Mouse (Mus musculus): ENCODE data around the gene Phyhd1. TPM values are rescaled to one million over a fixed set of nuclear protein-coding genes. Genes with fewer than 3 reads are reported as not detected.

The Phyhd1 gene
- polyA plus RNA-seq, 1 experiment from 2014 or later, result 7.3 TPM

DNA sequence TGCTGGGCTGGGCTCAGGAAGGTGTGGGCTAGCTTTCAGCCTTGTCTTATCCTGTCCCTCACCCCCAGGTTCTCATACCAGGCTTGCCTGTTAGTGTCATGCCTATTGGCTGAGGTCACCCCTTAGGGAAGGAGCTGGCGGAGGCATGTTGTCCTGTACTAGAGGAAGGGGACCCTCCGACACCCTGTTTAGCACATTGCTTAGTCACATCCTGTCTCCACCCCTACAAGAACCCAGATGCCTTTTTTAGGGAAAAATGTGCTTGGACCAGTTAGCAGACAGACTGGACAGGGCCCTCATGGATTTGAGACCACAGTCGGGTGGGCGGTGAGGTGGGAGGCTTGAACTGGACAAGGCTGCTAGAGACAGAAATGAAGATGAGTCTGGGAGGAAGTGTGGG lies 7.4 kb upstream of the Phyhd1 start:
- H3K27ac ChIP-seq, result no peak overlapping the region
- no peak overlapping the region for H3K9ac ChIP-seq
- H3K4me2 ChIP-seq, result no peak overlapping the region
- H3K4me1 ChIP-seq, result peaks cover 5% of the 10 kb centered on the region
- no peak for ATAC-seq (replicated peaks)
- peaks cover 55% of the 10 kb centered on the region for H3K36me3 ChIP-seq (replicated peaks)
- no peaks in the 10 kb centered on the region for H3K27me3 ChIP-seq (replicated peaks)
- H3K9me3 ChIP-seq, result no peaks in the 10 kb centered on the region
- H3K4me3 ChIP-seq, result no peak overlapping the region
- WGBS, result 93% methylated on average over 4 of the region's 4 CpGs

DNA sequence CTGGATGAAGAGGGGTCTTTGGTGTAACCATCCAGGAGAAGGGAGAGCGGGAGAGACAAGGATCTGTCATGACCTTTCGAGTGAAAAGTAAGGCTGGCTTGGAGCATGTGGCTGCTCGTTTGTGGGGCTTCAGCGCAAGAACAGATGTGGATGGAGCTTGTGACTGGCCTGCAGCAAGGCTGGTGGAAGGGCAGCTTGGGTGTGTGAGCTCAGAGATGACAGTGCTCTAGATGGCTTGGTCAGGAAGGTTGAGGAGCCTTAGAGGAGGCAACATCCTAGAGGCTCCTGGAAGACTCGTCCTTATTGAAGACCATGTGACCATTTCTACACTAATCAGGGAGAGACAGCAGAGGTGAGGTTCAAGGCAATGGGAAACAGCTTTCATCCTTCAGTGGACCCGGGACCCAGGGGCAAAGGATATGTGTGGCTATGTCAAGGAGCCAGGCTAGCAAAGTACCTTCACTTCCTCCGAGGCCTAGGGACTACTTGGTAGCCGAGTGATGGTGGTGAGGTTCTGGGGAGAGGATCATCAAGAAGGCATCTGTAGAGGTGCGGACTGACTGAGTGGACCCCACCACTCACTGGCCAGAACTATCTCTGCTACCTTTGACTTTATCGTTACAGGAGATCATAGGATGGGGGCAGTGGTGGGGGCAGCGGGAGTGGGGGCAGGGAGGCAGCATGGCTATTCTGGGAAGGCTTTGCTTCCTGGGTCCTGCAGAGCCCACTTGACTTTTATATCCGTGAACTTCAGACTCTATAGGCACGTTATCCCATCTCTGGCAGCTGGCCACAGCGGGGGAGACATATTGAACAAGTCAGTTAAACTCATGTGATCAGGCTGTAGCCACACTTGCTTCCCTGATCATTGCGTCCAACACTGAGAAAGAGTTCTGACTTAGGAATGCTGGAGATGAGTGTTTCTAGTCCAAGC lies 6.6 kb upstream of the Phyhd1 start:
- no peaks in the 10 kb centered on the region for H3K9me3 ChIP-seq
- no peak overlapping the region for H3K27ac ChIP-seq
- no peak overlapping the region for H3K4me3 ChIP-seq
- H3K9ac ChIP-seq, result no peak overlapping the region
- H3K4me1 ChIP-seq, result peaks cover 5% of the 10 kb centered on the region
- H3K4me2 ChIP-seq, result no peak overlapping the region
- no peak for ATAC-seq (replicated peaks)
- 89% methylated on average over 15 of the region's 15 CpGs for WGBS
- H3K27me3 ChIP-seq (replicated peaks), result no peaks in the 10 kb centered on the region
- peaks cover 63% of the 10 kb centered on the region for H3K36me3 ChIP-seq (replicated peaks)

DNA sequence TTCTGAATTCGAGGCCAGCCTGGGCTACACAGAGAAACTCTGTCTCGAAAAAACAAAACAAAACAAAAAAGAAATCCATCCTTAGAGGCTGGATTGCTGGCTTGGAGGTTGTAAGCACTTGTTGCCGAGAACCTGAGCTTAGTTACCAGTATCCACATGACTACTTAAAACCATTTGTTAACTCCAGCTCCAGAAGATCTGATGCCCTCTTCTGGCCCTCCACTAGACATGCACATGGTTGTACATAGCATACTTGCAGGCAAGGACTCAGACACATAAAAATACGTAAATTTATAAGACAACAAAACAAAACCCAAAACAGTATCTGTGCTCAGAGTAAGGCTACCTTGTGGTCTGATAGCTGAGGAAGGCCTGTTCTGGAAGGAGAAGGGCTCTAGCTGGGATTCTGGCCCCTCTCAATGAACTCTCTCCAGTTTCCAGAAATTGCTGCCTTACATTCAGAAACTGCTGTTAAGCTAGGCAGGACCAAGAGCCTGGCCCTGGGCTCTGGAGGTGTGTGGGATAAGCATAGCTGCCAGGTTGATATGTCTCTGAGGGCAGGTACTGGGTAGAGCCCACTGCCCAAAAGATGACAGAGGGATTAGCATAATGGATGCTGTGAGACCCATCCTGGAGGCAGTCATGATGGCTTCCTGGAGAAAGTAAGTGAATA lies 4.8 kb upstream of the Phyhd1 start:
- H3K36me3 ChIP-seq (replicated peaks), result peaks cover 53% of the 10 kb centered on the region
- 84% methylated on average over 4 of the region's 4 CpGs for WGBS
- H3K27me3 ChIP-seq (replicated peaks), result no peaks in the 10 kb centered on the region
- H3K4me1 ChIP-seq, result peaks cover 17% of the 10 kb centered on the region
- no peak overlapping the region for H3K9ac ChIP-seq
- no peak overlapping the region for H3K4me3 ChIP-seq
- H3K4me2 ChIP-seq, result no peak overlapping the region
- no peaks in the 10 kb centered on the region for H3K9me3 ChIP-seq
- H3K27ac ChIP-seq, result no peak overlapping the region
- ATAC-seq (replicated peaks), result no peak

DNA sequence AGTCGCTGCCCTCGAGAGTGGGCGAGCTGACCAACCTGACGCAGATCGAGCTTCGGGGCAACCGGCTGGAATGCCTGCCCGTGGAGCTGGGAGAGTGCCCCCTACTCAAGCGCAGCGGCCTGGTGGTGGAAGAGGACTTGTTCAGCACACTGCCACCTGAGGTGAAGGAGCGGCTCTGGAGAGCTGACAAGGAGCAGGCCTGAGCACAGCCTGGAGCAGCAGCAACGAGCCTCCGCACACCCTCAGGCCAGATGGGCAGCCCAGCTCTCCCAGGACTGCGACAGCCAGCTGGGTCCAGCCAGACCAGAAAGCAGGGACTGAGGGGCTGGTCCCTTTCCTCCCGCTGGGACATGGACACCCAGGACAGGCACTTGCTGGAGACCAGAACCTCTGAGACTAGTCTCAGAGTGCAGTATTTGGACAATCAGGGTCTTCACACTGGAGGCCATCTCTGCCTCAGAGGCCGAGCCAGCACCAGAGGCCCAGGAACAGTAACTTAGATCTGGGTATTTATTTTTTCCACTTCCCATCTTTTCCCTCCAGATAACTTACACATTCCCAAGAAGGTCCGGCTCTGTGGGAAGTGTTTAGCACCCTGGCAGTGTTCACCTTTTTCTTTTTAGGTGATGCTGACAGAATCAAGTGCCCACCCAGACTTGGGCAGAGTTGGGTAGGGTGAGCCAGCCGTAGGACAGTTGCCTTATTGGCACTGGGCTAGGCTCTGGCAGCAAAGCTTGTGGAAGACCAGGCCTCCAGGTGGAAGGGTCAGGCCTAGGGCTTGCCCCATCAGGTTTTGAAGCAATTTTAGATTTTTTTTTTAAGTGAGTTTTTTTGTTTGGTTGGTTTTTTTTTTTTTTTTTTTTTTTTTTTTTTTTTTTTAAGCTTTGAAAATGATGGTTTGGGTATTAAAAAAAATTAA lies 3.8 kb upstream of the Phyhd1 start:
- no peaks in the 10 kb centered on the region for H3K27me3 ChIP-seq (replicated peaks)
- no peak overlapping the region for H3K4me2 ChIP-seq
- no peak for ATAC-seq (replicated peaks)
- H3K4me3 ChIP-seq, result no peak overlapping the region
- no peak overlapping the region for H3K9ac ChIP-seq
- WGBS, result 90% methylated on average over 18 of the region's 18 CpGs
- peak overlapping the region; percentile 49; the same call in 1 of the 2 replicates for H3K27ac ChIP-seq
- H3K9me3 ChIP-seq, result no peaks in the 10 kb centered on the region
- H3K4me1 ChIP-seq, result peaks cover 21% of the 10 kb centered on the region
- H3K36me3 ChIP-seq (replicated peaks), result peaks cover 43% of the 10 kb centered on the region

DNA sequence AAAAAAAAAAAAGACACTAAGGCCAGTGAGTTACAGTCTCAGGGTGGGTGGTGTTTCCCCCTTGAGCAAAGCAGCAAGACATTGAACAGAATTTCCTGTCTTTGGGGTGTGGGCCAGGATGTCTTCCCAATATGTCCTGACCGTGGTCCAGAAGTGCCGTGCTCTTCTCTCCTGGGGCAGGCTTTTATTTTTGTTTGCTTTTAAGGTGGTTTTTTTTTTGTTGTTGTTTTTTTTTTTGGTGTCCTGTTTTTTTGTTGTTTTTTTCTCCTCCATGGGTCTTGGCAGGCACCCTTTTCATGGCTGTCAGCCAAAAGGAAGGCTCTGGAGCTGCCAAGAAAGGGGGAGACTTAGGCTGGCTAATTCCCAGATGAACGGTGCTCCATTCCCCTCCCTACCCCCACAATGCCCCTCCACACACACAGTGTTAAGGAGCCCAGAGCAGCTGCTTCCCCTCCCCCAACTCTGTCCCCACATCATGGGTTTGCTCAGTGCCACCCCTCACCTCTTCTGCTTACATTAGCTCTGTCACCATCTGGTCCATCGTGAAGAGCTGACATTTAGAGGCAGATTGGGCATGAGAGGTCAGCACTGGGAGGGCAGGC lies 3.1 kb upstream of the Phyhd1 start:
- Histone ChIP-seq H3K4me3 (no peak overlapping the region), H3K9me3 (no peaks in the 10 kb centered on the region), H3K27me3 (replicated peaks) (no peaks in the 10 kb centered on the region), H3K9ac (no peak overlapping the region), H3K27ac (peak overlapping the region; percentile 45; the same call in 1 of the 2 replicates), H3K4me2 (no peak overlapping the region), H3K4me1 (peaks cover 21% of the 10 kb centered on the region), H3K36me3 (replicated peaks) (peaks cover 35% of the 10 kb centered on the region)
- 50% methylated on average over 4 of the region's 4 CpGs for WGBS
- ATAC-seq (replicated peaks), result peak; percentile 59; the same call in 1 of the 2 replicates

DNA sequence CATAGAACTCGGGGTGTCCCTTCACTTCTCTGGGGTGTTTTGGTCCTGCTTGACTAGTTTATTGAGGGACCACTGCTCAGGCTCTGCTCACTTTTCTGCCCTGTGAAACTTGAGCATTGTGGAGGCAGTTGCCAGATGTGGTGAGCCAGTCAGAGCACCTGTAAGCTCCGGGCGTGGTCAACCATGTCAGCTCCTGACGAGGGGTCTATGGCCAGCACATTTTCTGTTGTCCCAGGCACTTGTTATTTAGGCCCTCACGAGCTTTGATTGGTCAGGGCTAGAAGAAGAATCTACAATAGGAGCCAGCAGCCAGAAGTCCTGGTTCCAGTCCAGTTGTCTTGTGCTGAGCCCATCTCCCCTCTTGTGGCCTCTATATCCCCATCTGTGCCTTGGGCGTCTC lies 2.2 kb upstream of the Phyhd1 start:
- H3K9me3 ChIP-seq, result no peaks in the 10 kb centered on the region
- H3K4me2 ChIP-seq, result no peak overlapping the region
- H3K4me3 ChIP-seq, result no peak overlapping the region
- H3K27me3 ChIP-seq (replicated peaks), result no peaks in the 10 kb centered on the region
- WGBS, result 94% methylated on average over 6 of the region's 6 CpGs
- ATAC-seq (replicated peaks), result no peak
- H3K9ac ChIP-seq, result no peak overlapping the region
- no peak overlapping the region for H3K27ac ChIP-seq
- peaks cover 21% of the 10 kb centered on the region for H3K4me1 ChIP-seq
- peaks cover 34% of the 10 kb centered on the region for H3K36me3 ChIP-seq (replicated peaks)

DNA sequence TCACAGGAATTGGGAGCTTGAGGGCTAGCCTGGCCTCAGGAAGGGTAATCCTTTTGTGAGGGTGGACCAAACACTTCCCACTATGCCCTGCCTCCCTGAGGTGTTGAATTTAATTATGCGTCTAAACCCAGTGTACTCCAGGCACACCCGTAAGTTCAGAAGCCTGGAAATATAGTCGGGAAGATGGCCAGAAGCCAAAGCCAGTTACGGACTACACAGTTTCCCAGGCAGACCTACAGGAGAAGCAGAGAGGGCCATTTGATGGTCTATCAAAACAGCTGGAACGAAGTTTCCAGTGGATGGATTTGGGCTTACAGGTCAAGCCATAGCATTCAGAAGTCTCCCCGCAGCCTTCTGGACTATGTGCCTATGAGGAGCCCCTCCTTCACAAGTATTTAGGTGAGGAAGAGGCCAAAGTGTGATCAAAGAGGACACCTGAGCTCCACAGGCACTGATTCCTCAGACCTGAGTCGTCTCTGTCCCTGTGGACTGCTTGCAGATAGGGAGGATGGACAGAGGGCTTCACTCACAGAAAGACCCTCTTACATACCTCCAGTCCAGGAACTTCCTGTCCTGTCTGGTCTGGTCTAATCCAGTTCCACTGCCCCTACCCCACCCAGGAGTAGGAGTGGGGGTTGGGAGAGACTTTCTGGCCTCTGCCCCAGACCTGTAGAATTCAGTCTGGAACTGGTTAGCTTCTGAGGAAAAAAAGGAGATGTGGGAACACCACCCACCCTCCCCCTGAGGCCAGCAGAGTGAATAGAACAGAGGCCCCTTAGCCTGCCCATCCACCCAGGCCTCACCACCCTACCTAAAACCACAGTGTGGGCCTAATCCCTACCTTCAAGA lies 1.1 kb upstream of the Phyhd1 start:
- H3K27ac ChIP-seq, result peak overlapping the region; percentile 66; the same call in 1 of the 2 replicates
- no peak overlapping the region for H3K4me3 ChIP-seq
- H3K9ac ChIP-seq, result no peak overlapping the region
- H3K4me1 ChIP-seq, result peaks cover 21% of the 10 kb centered on the region
- no peak overlapping the region for H3K4me2 ChIP-seq
- peaks cover 27% of the 10 kb centered on the region for H3K36me3 ChIP-seq (replicated peaks)
- H3K27me3 ChIP-seq (replicated peaks), result no peaks in the 10 kb centered on the region
- H3K9me3 ChIP-seq, result no peaks in the 10 kb centered on the region
- no peak for ATAC-seq (replicated peaks)
- WGBS, result 76% methylated on average over 7 of the region's 7 CpGs

DNA sequence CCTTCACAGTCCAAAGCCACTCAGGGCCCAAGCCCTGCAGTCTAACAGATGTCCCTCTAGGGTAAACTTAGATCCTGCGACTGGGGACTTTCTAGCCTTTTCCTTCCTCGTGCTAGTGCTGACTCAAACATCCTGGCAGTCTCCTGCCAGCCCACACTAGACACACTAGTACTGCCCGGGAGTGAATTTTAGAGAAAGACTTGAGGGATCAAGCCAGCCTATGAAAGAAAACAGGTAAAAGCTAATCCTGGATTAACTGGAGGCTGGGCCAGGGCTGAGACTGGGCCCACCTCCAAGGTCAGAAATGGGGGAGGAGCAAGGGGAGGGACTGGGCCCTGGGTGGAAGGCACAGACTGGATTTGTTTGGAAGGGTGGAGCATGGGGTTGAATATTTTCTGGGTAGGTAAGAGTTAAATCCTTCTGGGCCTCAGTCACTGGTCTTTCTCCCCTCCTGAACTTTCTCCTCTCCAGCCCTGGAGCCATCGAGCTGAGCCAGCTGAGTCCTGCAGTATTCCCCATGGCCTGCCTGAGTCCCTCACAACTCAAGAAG lies 464 bp downstream of the Phyhd1 start:
- Histone ChIP-seq H3K4me1 (peaks cover 21% of the 10 kb centered on the region), H3K27me3 (replicated peaks) (no peaks in the 10 kb centered on the region), H3K9ac (no peak overlapping the region; the same call in 1 of the 2 replicates), H3K4me2 (no peak overlapping the region), H3K4me3 (no peak overlapping the region), H3K9me3 (no peaks in the 10 kb centered on the region), H3K27ac (peak overlapping the region; percentile 66), H3K36me3 (replicated peaks) (peaks cover 23% of the 10 kb centered on the region)
- WGBS, result 3% methylated on average over 4 of the region's 4 CpGs
- no peak for ATAC-seq (replicated peaks)

DNA sequence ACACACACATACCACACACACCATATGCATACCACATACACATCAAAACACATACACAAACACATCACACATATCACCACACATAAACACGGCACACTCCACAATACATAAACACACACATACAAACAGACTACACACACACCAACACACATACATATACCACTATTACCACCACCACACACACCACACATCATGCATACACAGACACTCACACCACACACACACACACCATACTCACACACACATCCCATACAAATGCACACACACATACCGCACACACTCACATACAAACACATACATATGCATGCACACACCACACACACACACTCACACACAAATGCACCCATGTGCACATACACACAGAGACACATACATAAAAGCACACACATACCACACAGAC lies 1.5 kb downstream of the Phyhd1 start:
- Histone ChIP-seq H3K9me3 (no peaks in the 10 kb centered on the region), H3K4me1 (peaks cover 21% of the 10 kb centered on the region), H3K27me3 (replicated peaks) (no peaks in the 10 kb centered on the region), H3K9ac (no peak overlapping the region), H3K4me2 (no peak overlapping the region), H3K27ac (no peak overlapping the region), H3K4me3 (no peak overlapping the region), H3K36me3 (replicated peaks) (peaks cover 16% of the 10 kb centered on the region)
- WGBS, result 100% methylated on average over 2 of the region's 2 CpGs
- ATAC-seq (replicated peaks), result no peak

DNA sequence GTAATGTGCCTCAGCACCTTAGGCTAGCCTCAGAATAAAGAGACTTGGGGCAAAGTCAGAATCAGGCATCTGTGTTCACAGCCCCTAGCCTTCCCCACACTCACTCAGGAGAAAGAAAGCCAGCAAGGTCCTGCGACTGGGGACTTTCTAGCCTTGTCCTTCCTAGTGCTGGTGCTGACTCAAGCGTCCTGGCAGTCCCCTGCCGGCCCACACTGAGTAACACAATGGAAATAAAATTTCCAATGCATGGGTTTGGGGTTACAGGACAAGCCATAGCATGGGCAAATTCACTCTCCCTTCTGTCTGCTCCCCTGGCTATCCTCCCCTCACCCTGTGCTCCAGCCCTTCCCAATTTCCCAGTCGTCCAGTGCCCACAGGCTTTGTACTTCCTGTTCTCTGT lies 2.4 kb downstream of the Phyhd1 start:
- Histone ChIP-seq H3K9ac (no peak overlapping the region), H3K4me2 (no peak overlapping the region), H3K36me3 (replicated peaks) (peaks cover 11% of the 10 kb centered on the region), H3K27me3 (replicated peaks) (no peaks in the 10 kb centered on the region), H3K4me1 (peaks cover 17% of the 10 kb centered on the region), H3K4me3 (no peak overlapping the region), H3K9me3 (no peaks in the 10 kb centered on the region), H3K27ac (no peak overlapping the region)
- ATAC-seq (replicated peaks), result no peak
- 63% methylated on average over 4 of the region's 4 CpGs for WGBS

Measured in midbrain, embryonic 15.5 days (tissue).